In the genomic region with DNA sequence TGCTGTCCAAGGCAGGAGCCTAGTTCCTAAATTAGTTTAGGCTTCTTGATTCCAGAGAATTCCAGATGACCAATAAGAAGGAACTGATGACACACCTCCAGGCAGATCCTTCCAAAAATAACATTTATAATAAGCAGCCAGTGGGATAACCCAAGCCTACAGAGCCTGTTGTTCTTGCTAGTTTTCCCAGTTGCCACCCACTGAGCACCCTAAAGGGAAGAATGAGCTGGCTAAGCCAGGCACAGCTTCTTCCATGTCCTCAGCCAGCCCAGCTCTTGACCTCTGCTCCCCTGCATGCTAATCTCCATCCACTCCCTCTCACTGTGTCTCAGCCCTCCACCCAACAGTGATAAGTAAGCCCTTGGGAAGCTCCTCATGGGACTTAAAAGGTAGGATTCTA, we compare ENCODE assay signal across 21 mouse cellular contexts. TPM values are rescaled to one million over a fixed set of nuclear protein-coding genes. Genes with fewer than 3 reads are reported as not detected.
DNase-seq lines count a peak whose midpoint lies in the region; ATAC-seq and TF ChIP-seq lines count a peak whose summit lies in the region.
"Had no signal": no experiment of that assay in that cellular context is flagged by ENCODE, and none has a peak within 500 bp of the region (broad histone marks: within the 10 kb centered on the region; RNA-seq: fewer than 3 reads in every experiment).

No protein-coding gene starts in this region.

- H3K4me3 ChIP-seq in gastrocnemius, adult 2 months = no peak overlapping the region
- H3K4me3 ChIP-seq in forebrain, embryonic 15.5 days = no peak overlapping the region
- H3K4me3 ChIP-seq: heart, embryonic 13.5 days; limb, embryonic 10.5 days; neural tube, embryonic 15.5 days had no signal

- no peak for ATAC-seq in forebrain, embryonic 15.5 days (replicated peaks)
- ATAC-seq: forebrain, postnatal 0 days; hindbrain, embryonic 16.5 days; liver, postnatal 0 days had no signal

- no peak for TF ChIP-seq CTCF in gastrocnemius, adult 2 months (IDR thresholded peaks at IDR 0.05)

- intact Hi-C loops in gastrocnemius, adult 2 months (cut with DNase I) = no loop called here

- H3K27me3 ChIP-seq in forebrain, embryonic 15.5 days = no peaks in the 10 kb centered on the region
- H3K27me3 ChIP-seq: CH12.LX; heart, embryonic 13.5 days; neural tube, embryonic 15.5 days had no signal

- H3K4me2 ChIP-seq in forebrain, embryonic 15.5 days (replicated peaks) = no peak overlapping the region
- H3K4me2 ChIP-seq: heart, embryonic 13.5 days; neural tube, embryonic 15.5 days had no signal

- DNase-seq in gastrocnemius, adult 2 months = no peak
- no peak for DNase-seq in gastrocnemius, postnatal 10 days
- DNase-seq in lung, postnatal 10 days = peak; percentile 14
- DNase-seq in lung, adult 18-20 months = no peak
- peak; percentile 14 for DNase-seq in 3134 (ENCODE audit: extremely low read depth, insufficient read length, low spot score)
- peak; percentile 12 for DNase-seq in ZHBTc4 (ENCODE audit: low read depth, low spot score)
- no peak for DNase-seq in cerebellum, adult 11-12 months
- DNase-seq: adrenal gland, postnatal 10 days; embryo, embryonic 11 days; forebrain, postnatal 0 days; heart, postnatal 4 days; kidney, adult 11 months; kidney, postnatal 14 days; liver, postnatal 0 days; right cerebral cortex, postnatal 25 days had no signal

- H3K36me3 ChIP-seq in forebrain, embryonic 15.5 days = no peaks in the 10 kb centered on the region
- H3K36me3 ChIP-seq: limb, embryonic 10.5 days; neural tube, embryonic 15.5 days had no signal

- H3K9me3 ChIP-seq in forebrain, embryonic 15.5 days = no peaks in the 10 kb centered on the region
- H3K9me3 ChIP-seq: heart, embryonic 13.5 days; limb, embryonic 10.5 days; neural tube, embryonic 15.5 days had no signal

- H3K9ac ChIP-seq in forebrain, embryonic 15.5 days (replicated peaks) = no peak overlapping the region
- H3K9ac ChIP-seq: forebrain, postnatal 0 days; heart, embryonic 13.5 days; liver, postnatal 0 days; neural tube, embryonic 15.5 days had no signal

- H3K4me1 ChIP-seq in forebrain, embryonic 15.5 days = no peaks in the 10 kb centered on the region
- H3K4me1 ChIP-seq: limb, embryonic 10.5 days; neural tube, embryonic 15.5 days had no signal

- peak overlapping the region; percentile 51 for H3K27ac ChIP-seq in gastrocnemius, adult 2 months
- H3K27ac ChIP-seq in forebrain, embryonic 15.5 days (replicated peaks) = no peak overlapping the region
- H3K27ac ChIP-seq: heart, embryonic 13.5 days; limb, embryonic 10.5 days; neural tube, embryonic 15.5 days had no signal

RNA-seq across cellular contexts. Expression of gene Cd44, which starts 51.4 kb away (rescaled TPM):
- total RNA-seq in gastrocnemius, adult 2 months (2021) = 1 to 10 TPM; 4.1 to 6.1 TPM
- total RNA-seq in gastrocnemius, postnatal 10 days (2021) = 10 to 100 TPM; 25.0 to 39.2 TPM
- 1.4 and 1.9 TPM in 2 replicates for polyA plus RNA-seq in forebrain, embryonic 15.5 days (2015; fragmentation: Nextera tagmentation; extraction: Ambion mirVana)

Comparison
In these comparisons a context has a peak if more than half of its experiments do, and no peak if none do; other contexts are left out.
1. DNase-seq: peak in lung, postnatal 10 days (single experiment), 3134 (single experiment) and ZHBTc4 (single experiment); none in gastrocnemius, adult 2 months (single experiment), gastrocnemius, postnatal 10 days (single experiment), lung, adult 18-20 months (0 of 2) and cerebellum, adult 11-12 months (single experiment).